Mouse (Mus musculus) splenic B cell, adult 2 months (primary cell): ENCODE measurements around the gene Efcab5.
"Not testable (repeated sequence)": the region's sequence is repeated elsewhere in the genome, so short reads cannot be mapped to it uniquely, and the experiment has no call there.

ENCODE experiments used
- DNase-seq: peaks from one replicate; pipeline ENCODE4 v3.0.0-alpha.2; 2011; ENCODE audit warnings: low read depth, low spot score
- H3K27me3 ChIP-seq: 2 replicates; pipeline ENCODE4 v1.6.1; 2012; ENCODE audit warnings: mild to moderate bottlenecking, low read length, moderate library complexity, mixed read lengths; ENCODE audit not compliant: control insufficient read depth, poor library complexity, insufficient read depth, severe bottlenecking
- H3K36me3 ChIP-seq: 2 replicates; pipeline ENCODE4 v1.6.1; 2012; ENCODE audit warnings: mild to moderate bottlenecking, low read length, moderate library complexity, mixed read lengths; ENCODE audit not compliant: control insufficient read depth, poor library complexity, insufficient read depth, severe bottlenecking

Efcab5 gene

DNA sequence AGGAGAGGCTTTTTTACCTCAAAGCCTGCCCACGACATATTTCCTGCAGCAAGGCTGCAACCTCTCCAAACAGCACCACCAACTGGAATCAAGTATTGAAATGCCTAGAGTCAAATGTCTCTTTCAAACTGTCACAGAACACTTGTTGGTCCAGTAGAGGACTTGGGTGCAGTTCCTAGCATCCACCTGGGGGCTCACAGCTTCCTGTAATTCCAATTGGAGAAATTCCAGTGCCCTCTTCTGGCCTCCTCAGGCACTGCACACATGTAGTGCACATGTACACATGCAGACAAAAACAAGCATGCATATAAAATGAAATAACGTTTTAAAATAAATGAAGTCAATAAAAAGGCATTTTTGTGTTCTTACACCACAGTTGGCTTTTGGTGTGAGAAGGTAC lies 40.0 kb downstream of the Efcab5 start:
- no peak for DNase-seq
- H3K36me3 ChIP-seq = no peaks in the 10 kb centered on the region
- H3K27me3 ChIP-seq = no peaks in the 10 kb centered on the region

DNA sequence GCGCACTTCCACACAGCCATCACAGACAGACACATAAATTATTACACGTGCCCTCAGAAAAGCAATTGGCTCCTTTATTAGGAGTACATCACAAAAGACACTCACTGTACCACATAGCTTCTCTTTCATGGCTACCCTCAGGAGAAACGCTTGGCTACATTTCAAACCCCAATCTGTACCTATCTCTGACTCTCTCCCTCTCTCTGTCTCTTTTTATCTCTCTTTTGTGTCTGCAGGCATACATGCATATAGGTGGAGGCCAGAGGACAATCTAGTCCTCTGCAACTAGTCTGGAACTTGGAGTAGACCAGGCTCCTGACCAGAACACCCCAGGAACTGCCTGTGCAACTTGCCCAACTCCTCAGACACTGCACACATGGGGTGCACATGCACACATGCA lies 41.0 kb downstream of the Efcab5 start:
- DNase-seq = no peak
- Histone ChIP-seq H3K36me3 (no peaks in the 10 kb centered on the region), H3K27me3 (no peaks in the 10 kb centered on the region)

DNA sequence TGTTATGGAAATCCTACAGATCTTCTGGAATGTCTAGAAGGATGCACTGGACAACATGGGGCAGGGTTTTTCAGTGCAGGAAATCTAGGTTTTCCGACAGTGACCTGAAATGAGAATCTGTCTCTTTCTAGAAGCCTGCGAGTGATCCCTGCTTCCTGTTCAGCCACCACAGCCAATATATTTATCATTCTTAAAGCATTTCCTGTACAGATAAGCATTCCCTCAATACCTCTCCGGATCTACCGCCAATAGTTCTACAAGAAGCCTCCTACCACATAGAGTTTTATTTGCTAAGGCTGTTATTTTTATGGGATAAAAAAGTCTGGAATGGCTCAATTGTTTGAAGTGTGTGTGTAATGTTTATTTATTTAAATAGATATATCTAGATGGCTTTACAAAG lies 43.3 kb downstream of the Efcab5 start:
- no peaks in the 10 kb centered on the region for H3K27me3 ChIP-seq

DNA sequence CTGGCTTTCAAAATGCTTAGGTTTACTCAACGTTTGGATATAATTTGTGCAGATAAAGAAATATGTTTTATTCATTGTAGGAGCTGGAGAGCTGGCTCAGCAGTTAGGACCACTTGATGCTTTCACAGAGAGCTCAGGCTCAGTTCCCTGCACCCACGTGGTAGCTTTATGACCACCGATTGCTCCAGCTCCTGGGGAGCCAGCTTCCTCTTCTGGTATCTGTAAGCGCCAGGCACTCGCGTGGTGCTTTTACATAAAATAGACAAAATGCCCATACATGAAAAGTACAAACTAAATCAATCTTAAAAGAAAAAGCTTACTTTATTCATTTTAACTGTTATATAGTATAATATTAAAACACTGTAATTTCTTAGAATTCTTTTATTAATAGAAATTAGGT lies 46.8 kb downstream of the Efcab5 start:
- H3K36me3 ChIP-seq = no peaks in the 10 kb centered on the region
- H3K27me3 ChIP-seq = no peaks in the 10 kb centered on the region
- no peak for DNase-seq

More for the DNA sequence above, 43.3 kb downstream of the Efcab5 start:
- H3K36me3 ChIP-seq = no peaks in the 10 kb centered on the region
- no peak for DNase-seq

DNA sequence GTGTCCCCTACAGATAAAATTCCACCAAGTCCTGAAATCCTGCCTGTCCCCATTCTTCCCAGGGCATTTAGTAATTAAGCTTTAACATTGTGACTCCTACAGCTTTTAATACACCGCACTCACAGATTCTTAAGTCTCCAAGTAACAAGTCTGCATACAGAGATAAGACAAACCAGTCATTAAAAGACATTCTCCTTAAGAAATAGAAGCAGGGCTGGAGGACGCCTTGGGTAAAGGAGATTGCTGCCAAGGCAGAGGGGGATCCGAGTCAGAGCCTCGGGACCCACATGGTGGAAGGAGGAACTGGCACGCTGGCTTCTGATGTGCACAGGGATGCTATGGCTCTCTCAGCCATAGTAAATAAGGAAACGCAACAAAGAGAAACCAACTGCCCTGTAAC lies 48.8 kb downstream of the Efcab5 start:
- Histone ChIP-seq H3K27me3 (no peaks in the 10 kb centered on the region), H3K36me3 (no peaks in the 10 kb centered on the region)
- no peak for DNase-seq

DNA sequence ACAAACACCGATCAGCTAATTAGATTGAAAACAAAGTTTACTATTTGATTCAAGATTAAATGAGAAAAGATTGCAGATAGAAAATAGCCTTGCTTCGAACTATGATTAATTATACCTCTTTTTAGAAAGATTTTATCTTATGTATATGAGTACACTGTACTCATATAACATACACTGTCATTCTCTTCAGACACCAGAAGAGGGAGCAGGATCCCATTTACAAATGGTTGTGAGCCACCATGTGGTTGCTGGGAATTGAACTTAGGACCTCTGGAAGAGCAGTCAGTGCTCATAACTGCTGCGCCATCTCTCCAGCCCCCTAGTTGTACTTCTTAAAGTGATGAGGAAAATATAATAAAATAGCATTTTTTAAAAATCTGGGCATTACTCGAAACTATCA lies 55.3 kb downstream of the Efcab5 start:
- H3K36me3 ChIP-seq = no peaks in the 10 kb centered on the region
- peak; percentile 10 for DNase-seq
- no peaks in the 10 kb centered on the region for H3K27me3 ChIP-seq

DNA sequence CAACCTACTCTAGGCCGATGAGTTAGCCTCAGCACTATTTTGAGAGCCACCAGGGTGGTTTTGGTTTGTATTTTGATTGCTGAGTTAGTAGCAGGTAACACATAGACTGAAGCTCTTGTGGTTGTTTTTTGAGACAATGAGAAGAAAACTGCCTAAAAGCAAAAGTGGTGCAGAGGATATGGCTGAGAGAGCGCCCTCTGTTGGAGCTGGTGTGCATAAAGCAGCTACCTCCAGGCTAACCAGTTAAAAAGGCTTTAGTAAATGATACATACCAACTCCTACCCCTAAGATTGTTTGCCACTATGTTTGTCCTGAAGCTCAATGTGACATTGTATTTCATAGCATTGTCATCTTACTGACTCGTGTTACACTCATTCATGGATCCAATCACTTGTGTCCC lies 56.2 kb downstream of the Efcab5 start:
- peak; percentile 64 for DNase-seq
- Histone ChIP-seq H3K27me3 (no peaks in the 10 kb centered on the region), H3K36me3 (no peaks in the 10 kb centered on the region)

DNA sequence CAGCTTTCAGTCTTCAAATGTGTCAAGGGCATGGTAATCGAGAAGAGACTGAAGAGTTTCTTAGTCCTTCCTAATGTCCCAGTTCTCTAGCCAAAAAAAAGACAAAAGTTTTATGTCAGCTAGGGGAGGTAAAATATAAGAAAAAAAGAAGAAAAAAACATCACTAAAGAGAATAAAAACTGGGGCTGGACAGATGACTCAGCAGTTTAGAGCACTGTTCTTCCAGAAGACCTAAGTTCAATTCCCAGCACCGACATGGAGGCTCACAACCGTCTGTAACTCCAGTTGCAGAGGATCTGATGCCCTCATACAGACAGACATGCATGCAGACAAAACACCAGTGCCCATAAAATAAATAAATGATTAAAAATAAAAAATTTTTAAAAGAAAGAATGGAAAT lies 60.2 kb downstream of the Efcab5 start:
- no peak for DNase-seq
- no peaks in the 10 kb centered on the region for H3K36me3 ChIP-seq
- H3K27me3 ChIP-seq = no peaks in the 10 kb centered on the region

DNA sequence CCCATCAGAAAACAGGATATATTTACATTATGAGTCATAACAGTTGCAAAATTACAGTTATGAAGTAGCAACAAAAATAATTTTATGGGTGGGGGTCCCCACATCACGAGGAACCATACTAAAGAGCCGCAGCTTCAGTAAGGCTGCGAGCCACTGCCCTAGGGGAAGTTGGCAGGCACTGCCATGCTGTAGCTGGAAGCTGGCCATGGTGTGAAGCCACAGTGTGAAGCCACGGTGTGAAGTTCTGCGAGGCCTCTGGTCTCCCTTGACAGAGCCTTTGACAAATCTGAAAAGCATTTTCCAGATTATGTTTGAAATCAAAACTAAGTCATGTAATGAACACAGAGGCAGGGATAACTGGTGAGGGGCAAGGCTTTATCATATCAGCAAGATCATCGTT lies 77.6 kb downstream of the Efcab5 start:
- Histone ChIP-seq H3K36me3 (no peaks in the 10 kb centered on the region), H3K27me3 (no peaks in the 10 kb centered on the region)
- DNase-seq = no peak

DNA sequence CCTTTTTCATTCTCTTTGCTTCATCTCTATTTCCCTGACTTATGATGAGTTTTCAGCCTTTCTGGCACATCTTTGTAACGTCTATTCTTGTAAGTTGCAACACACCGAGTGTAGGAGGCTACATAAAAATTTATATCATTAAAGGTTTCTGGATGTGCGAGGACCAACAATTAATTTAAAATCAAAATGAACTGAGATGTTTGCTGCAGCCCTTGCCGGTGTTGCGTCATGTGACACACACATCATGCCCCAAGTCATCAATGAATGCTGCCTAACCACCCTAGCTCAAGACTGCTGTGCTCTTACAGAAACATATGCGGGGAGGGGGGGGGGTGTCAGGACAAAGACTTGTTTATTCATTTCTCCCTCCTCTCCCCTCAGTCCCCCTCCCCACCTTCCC lies 80.3 kb downstream of the Efcab5 start:
- Histone ChIP-seq H3K27me3 (no peaks in the 10 kb centered on the region), H3K36me3 (no peaks in the 10 kb centered on the region)
- DNase-seq = no peak

DNA sequence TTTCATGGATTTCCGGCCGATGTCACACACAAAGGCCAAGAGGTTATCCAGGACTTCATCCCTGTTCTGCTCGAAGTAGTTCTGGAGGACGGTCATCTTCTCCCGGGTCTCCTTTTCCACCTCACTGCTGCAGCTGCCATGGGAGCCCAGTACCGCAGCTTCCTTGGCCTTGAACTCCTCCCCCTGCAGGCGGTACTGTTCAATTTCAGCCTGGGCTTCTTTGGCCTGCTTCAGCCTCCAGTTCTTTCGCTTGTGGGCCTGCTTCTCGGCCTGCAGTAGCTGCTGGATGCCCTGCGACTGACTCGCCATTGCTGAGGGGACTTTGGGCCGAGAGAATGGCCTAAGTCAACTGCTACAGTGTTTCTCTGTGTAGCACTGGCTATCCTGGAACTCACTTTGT lies 80.9 kb downstream of the Efcab5 start:
- H3K36me3 ChIP-seq, H3K27me3 ChIP-seq, DNase-seq: not testable (repeated sequence)

DNA sequence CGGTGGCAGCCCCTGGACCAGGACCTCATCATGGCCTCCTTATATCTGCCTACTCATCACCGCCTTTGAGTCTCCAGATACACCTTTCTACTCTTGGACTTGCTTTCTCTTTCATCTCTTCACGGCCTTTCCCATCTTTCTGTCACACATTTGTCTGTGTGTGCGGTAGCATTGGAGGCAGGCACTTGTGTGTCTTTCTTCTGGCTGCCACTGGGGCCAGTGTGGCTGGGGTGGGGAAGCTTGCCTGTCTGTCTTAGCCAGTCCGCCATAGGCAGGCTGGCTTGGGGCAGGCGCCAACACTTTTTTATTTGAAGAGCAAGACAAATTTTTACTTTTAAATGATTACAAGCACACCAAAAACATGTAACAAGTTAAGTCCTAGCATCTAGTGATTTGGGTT lies 81.8 kb downstream of the Efcab5 start:
- DNase-seq = no peak
- H3K27me3 ChIP-seq = no peaks in the 10 kb centered on the region

DNA sequence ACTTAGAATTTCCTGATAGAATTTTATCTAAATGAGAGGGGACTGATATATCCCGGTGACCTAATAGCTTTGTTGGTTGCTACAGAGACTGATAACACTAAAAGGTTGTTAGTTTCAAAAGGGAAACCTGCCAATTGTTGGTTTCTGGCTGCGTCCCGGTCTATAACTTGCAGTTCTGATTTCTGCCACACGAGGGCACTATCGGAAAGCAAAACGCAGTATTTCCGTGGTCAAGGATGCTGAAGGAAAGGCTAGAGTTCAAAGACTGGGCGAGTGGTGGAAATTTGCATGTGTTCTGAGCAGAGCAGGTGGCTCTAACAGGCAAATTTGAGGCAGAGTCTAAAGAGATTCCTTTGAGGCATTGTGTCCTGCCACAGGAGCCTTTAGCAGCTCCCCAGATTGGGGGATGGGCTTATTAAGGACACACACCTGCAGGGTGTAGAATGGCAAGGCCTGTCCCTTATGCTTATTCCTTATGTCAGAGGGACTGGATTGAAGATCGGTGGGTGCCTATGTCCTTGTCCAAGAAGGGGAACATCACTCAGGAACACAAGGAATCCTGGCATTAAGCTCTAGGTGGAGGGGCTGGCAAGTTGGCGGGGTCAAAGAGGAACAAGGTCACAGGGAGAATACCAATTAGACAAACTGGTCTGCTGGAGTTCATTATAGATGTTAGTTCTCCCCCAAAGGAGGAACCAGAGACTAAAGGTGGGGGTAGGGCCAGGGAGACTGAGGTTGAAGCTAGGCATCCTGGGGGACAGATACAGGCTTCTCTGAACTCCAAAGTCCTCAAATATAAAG lies 88.4 kb downstream of the Efcab5 start:
- Histone ChIP-seq H3K27me3 (no peaks in the 10 kb centered on the region), H3K36me3 (no peaks in the 10 kb centered on the region)
- DNase-seq = peak; percentile 87

More for the DNA sequence above, 81.8 kb downstream of the Efcab5 start:
- H3K36me3 ChIP-seq = no peaks in the 10 kb centered on the region

DNA sequence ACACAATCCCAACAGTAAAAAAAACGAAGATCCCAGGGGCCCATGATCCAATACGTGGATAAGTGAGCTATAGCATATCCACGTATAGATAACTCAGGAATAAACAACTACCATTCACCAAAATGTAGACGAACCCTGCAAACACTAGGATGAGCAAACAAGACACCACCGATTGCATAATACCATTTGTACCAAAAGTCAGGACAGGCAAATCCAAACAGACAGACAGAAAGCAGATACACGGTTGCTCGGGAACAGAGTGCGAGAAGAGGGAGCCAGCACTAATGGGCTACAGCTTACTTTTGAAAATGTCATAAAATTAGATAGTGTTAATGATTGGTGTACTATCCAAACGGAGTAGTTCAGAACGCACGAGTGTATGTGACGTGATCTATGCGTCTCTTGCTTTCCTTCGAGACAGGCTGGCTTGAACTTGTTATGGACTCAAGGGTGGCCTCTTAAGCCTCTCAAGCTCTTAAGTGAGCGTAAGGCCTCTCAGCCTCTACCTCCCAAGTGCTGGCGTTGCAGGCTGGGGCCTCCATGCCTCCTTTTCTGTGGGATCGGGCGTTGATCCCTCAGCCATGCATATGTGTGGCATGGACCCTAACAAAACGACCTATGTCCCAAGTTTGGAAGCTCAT lies 90.3 kb downstream of the Efcab5 start:
- Histone ChIP-seq H3K27me3 (no peaks in the 10 kb centered on the region), H3K36me3 (no peaks in the 10 kb centered on the region)
- DNase-seq = no peak

DNA sequence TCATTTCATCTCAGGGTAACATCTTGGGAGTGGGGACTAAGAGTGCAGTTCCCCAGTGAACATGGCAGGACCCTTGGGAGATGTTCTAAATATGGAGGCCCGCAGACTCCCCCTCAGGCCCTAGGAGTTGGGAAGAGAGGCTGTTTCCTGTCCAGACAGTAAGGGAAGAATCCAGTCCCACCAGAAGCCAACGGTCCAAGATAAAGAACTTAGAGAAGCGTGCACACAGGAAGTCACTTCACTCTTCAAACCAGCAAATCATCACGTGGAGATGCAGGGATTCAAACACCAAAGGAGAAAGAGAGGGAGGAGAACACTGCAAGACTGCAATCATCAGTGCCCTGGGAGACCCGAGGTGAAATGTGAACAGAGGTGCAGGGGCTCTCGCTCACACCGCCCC lies 91.8 kb downstream of the Efcab5 start:
- no peaks in the 10 kb centered on the region for H3K36me3 ChIP-seq
- H3K27me3 ChIP-seq = no peaks in the 10 kb centered on the region
- no peak for DNase-seq

DNA sequence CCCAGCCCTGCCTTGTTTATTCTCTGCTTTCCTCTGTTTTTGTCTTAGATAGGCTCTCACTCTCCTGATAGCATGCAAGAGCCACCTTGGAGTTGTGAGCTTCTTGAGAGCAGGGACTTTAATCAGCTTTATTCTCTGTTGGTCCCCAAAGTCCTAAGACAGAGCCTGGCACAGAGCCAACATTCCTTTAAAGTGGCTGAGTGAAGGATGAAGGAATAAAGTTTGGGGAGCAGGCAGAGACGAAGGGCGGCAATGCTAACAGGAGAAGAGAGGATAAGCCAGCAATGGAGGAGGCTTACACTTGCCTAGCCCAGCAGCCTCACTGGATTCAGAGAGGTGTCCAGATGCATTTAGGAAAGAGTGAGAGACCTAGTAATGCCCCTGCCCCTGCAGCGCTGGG lies 92.2 kb downstream of the Efcab5 start:
- no peak for DNase-seq
- Histone ChIP-seq H3K36me3 (no peaks in the 10 kb centered on the region), H3K27me3 (no peaks in the 10 kb centered on the region)
